Mouse (Mus musculus) heart, embryonic 16.5 days (tissue): ENCODE data around the gene Oxt. TPM values are rescaled to one million over a fixed set of nuclear protein-coding genes. Genes with fewer than 3 reads are reported as not detected.

ENCODE experiments used
- ATAC-seq: fragments of 200-750 bp; cut with Nextera tagmentation; replicated peaks from 2 replicates; pipeline ENCODE4 v1.8.0; 2017; ENCODE audit warnings: moderate number of reproducible peaks; ENCODE audit not compliant: insufficient read depth, low FRiP score; ENCODE audit errors: extremely low read depth
- H3K27ac ChIP-seq: fragments of 300-500 bp; sonication (generic); 2 replicates; pipeline ENCODE4 v1.5.1; 2014; ENCODE audit warnings: mild to moderate bottlenecking, low read length, control low read depth, moderate library complexity
- H3K27me3 ChIP-seq: fragments of 300-500 bp; sonication (generic); 2 replicates; pipeline ENCODE4 v1.6.1; 2014; ENCODE audit warnings: low read length, mixed read lengths; ENCODE audit not compliant: control insufficient read depth, insufficient read depth
- H3K36me3 ChIP-seq: fragments of 300-500 bp; sonication (generic); 2 replicates; pipeline ENCODE4 v1.6.1; 2014; ENCODE audit not compliant: control insufficient read depth, insufficient read depth
- H3K4me1 ChIP-seq: fragments of 300-500 bp; sonication (generic); 2 replicates; pipeline ENCODE4 v1.6.1; 2014; ENCODE audit warnings: low read length, mixed read lengths; ENCODE audit not compliant: control insufficient read depth, insufficient read depth
- H3K4me2 ChIP-seq: fragments of 300-500 bp; sonication (generic); 2 replicates; pipeline ENCODE4 v1.6.1; 2014; ENCODE audit warnings: low read depth, mild to moderate bottlenecking, control low read depth, low read length
- H3K4me3 ChIP-seq: fragments of 300-500 bp; sonication (generic); 2 replicates; pipeline ENCODE4 v1.5.1; 2014; ENCODE audit warnings: mild to moderate bottlenecking, control low read depth, low read length
- H3K9ac ChIP-seq: fragments of 300-500 bp; sonication (generic); 2 replicates; pipeline ENCODE4 v1.6.1; 2014; ENCODE audit warnings: low read length, control low read depth
- H3K9me3 ChIP-seq: fragments of 300-500 bp; sonication (generic); replicated peaks from 2 replicates; pipeline ENCODE4 v1.6.1; 2016; ENCODE audit warnings: low read length; ENCODE audit not compliant: control insufficient read depth
- WGBS: fragments of 180-500 bp; shearing (Covaris S2); extraction: QIAGEN DNeasy Blood & Tissue Kit; methylation state at CpG from one replicate; pipeline ENCODE4 v1.1.7; 2014; 5-methylcytosine and 5-hydroxymethylcytosine counted together
- microRNA-seq: library from miRNA; unstranded; fragments of <30 nt; microRNA quantifications from one replicate; pipeline ENCODE4, GENCODE M21; 2017
- polyA plus RNA-seq: library from polyadenylated mRNA; unstranded; fragments of >200 nt; fragmentation: Nextera tagmentation; extraction: Ambion mirVana; gene quantifications from 2 replicates; pipeline ENCODE4 v1.2.1, GENCODE M21; 2015

Gene Oxt
- polyA plus RNA-seq, 1 experiment from 2014 or later, result not detected

DNA sequence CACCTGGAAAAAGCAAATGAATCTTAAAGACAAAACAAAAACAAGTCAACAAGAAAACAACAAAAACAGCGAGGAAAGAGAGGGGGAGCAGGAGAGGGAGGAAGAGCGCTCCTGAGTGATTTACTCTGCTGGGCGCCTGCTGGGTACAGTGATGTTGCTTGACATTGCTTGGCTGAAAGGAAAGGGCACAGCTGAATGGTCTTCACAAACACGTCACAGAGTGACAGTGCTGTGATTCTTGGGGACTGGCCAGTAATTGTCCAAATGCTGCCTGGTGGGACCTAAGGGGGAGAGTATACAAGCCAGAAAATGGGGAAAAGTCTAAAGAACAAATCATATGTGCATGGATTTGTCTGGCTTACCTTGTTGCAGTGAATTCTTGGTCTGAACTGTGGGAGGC is 26.2 kb downstream of the Oxt start:
- Histone ChIP-seq H3K9me3 (no peaks in the 10 kb centered on the region), H3K9ac (no peak overlapping the region), H3K4me2 (no peak overlapping the region), H3K4me1 (no peaks in the 10 kb centered on the region), H3K4me3 (no peak overlapping the region), H3K27me3 (no peaks in the 10 kb centered on the region), H3K36me3 (peaks cover 35% of the 10 kb centered on the region), H3K27ac (no peak overlapping the region)
- no peak for ATAC-seq
- 82% methylated on average over 4 of the region's 4 CpGs for WGBS

DNA sequence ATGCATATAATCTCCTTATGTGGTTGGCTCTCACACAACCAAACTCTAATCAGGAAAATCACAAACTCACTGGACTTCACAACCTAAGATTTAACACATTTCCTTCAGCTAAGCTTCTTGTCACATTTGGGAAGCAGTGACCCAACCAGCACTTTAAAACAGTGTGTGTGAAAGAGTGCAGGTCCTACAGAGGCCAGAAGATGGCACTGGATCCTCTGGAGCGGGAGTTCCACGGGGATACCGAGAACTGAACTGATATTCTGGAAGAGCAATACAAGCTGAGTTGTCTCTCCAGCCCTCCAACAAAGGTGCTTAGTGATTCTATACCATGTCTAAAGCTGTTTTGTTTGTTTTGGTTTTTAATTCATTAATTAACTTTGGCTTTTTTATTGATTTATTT is 37.1 kb downstream of the Oxt start:
- Histone ChIP-seq H3K4me3 (no peak overlapping the region), H3K9me3 (no peaks in the 10 kb centered on the region), H3K9ac (no peak overlapping the region), H3K4me1 (no peaks in the 10 kb centered on the region), H3K27ac (no peak overlapping the region), H3K36me3 (peaks cover 24% of the 10 kb centered on the region), H3K4me2 (no peak overlapping the region), H3K27me3 (no peaks in the 10 kb centered on the region)
- ATAC-seq, result no peak
- WGBS, result 75% methylated on average over 3 of the region's 3 CpGs

DNA sequence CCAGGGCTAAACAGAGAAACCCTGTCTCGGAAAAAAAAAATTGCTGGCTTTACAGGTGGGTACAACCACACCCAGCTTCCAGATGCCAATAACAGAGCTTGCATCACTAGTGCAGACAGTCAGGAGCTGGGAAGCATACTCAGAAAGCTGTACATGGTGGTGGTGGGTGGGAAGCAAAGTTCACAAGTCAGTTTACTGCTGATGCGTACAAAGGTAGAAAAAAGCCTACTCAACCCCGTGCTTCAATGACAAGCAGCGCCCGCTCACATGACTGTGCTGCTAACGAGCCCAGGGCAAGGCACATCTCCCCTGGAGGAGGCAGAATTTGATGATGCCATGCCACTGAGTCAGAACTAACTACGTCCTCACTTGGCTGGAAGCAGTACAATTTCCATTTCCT is 43.0 kb downstream of the Oxt start:
- Histone ChIP-seq H3K36me3 (peaks cover 34% of the 10 kb centered on the region), H3K9ac (no peak overlapping the region), H3K27me3 (no peaks in the 10 kb centered on the region), H3K27ac (no peak overlapping the region), H3K4me1 (no peaks in the 10 kb centered on the region), H3K4me3 (no peak overlapping the region), H3K4me2 (no peak overlapping the region), H3K9me3 (no peaks in the 10 kb centered on the region)
- WGBS, result 88% methylated on average over 7 of the region's 7 CpGs
- ATAC-seq, result no peak

Small RNA genes lying within 50 kb of the gene (microRNA-seq; reads per million reads assigned to microRNA genes)
- not detected for gene Gm23876

Other genes starting within 250 kb of the Oxt start
- gene Cpxm1, start 178.6 kb upstream of the Oxt start, polyA plus RNA-seq, result 27.2 and 29.4 TPM in 2 replicates
- gene Gm28372, start 170.9 kb upstream of the Oxt start, polyA plus RNA-seq, result not detected in 2 replicates
- gene 1700020A23Rik, start 170.9 kb upstream of the Oxt start, polyA plus RNA-seq, result not detected in 2 replicates
- 0.11 TPM in 1 of 2 replicates, not detected in the other for gene Tmem239, start 169.7 kb upstream of the Oxt start, polyA plus RNA-seq
- gene Vps16, start 151.8 kb upstream of the Oxt start, polyA plus RNA-seq, result 57.1 and 60.9 TPM in 2 replicates
- 7.2 and 8.1 TPM in 2 replicates for gene Pced1a, start 151.5 kb upstream of the Oxt start, polyA plus RNA-seq
- gene Ptpra, start 125.9 kb upstream of the Oxt start, polyA plus RNA-seq, result 70.5 and 71.8 TPM in 2 replicates
- 71.6 and 78.7 TPM in 2 replicates for gene Mrps26, start 12.4 kb upstream of the Oxt start, polyA plus RNA-seq
- 0.37 TPM in 1 of 2 replicates, not detected in the other for gene Avp, start 6.4 kb downstream of the Oxt start, polyA plus RNA-seq
- 13.3 and 13.9 TPM in 2 replicates for gene Fastkd5, start 53.9 kb downstream of the Oxt start, polyA plus RNA-seq
- gene Ubox5, start 53.9 kb downstream of the Oxt start, polyA plus RNA-seq, result 6.5 and 8.2 TPM in 2 replicates
- gene Lzts3, start 66.6 kb downstream of the Oxt start, polyA plus RNA-seq, result 2.0 and 2.4 TPM in 2 replicates
- 47.1 and 47.3 TPM in 2 replicates for gene Ddrgk1, start 88.5 kb downstream of the Oxt start, polyA plus RNA-seq
- gene Itpa, start 91.4 kb downstream of the Oxt start, polyA plus RNA-seq, result 70.1 and 79.3 TPM in 2 replicates
- 0.16 and 0.34 TPM in 2 replicates for gene Slc4a11, start 121.3 kb downstream of the Oxt start, polyA plus RNA-seq